Mouse (Mus musculus) cerebellum, adult 2 months (tissue): ENCODE measurements around the gene D17Wsu92e. TPM values are rescaled to one million over a fixed set of nuclear protein-coding genes. Genes with fewer than 3 reads are reported as not detected.
"Not testable (repeated sequence)": the region's sequence is repeated elsewhere in the genome, so short reads cannot be mapped to it uniquely, and the experiment has no call there.

Experiments
- DNase-seq, 2 experiments: peaks; one replicate each; pipeline ENCODE4 v3.0.0; 2021
- H3K27ac ChIP-seq: fragments of 200-500 bp; 2 replicates; pipeline ENCODE4 v1.5.1; 2012; ENCODE audit warnings: low read length, control low read depth, inconsistent platforms; ENCODE audit not compliant: insufficient read depth
- H3K27me3 ChIP-seq: fragments of 200-500 bp; 2 replicates; pipeline ENCODE4 v1.6.1; 2012; ENCODE audit warnings: inconsistent platforms, mild to moderate bottlenecking, low read length, moderate library complexity; ENCODE audit not compliant: control insufficient read depth, insufficient read depth
- H3K4me1 ChIP-seq: fragments of 200-500 bp; 2 replicates; pipeline ENCODE4 v1.6.1; 2011; ENCODE audit warnings: low read length; ENCODE audit not compliant: control insufficient read depth, insufficient read depth
- H3K4me3 ChIP-seq: fragments of 200-500 bp; replicated peaks from 2 replicates; pipeline ENCODE3; 2011; ENCODE audit warnings: mild to moderate bottlenecking, low read depth, low read length, control low read depth; ENCODE audit not compliant: insufficient read depth
- CTCF ChIP-seq: fragments of 200-500 bp; IDR thresholded peaks from 2 replicates; pipeline ENCODE4 v1.5.1; 2011; ENCODE audit warnings: low read depth, mild to moderate bottlenecking, control low read depth, low read length, moderate library complexity, borderline replicate concordance; ENCODE audit not compliant: insufficient read depth
- POLR2A ChIP-seq: fragments of 200-500 bp; IDR thresholded peaks from 2 replicates; pipeline ENCODE4 v1.6.1; 2011; ENCODE audit warnings: low read length, control low read depth, borderline replicate concordance; ENCODE audit not compliant: insufficient read depth
- WGBS: fragments of 180-500 bp; shearing (Covaris S2); methylation state at CpG from one replicate; pipeline ENCODE4 v1.1.7; 2018; 5-methylcytosine and 5-hydroxymethylcytosine counted together
- polyA plus RNA-seq: library from polyadenylated mRNA; depleted of rRNA; stranded (reverse); fragments of >200 nt; gene quantifications from 2 replicates; pipeline ENCODE4 v1.2.3, GENCODE M21; 2012

Gene D17Wsu92e
- polyA plus RNA-seq, 1 experiment = 156 TPM

DNA sequence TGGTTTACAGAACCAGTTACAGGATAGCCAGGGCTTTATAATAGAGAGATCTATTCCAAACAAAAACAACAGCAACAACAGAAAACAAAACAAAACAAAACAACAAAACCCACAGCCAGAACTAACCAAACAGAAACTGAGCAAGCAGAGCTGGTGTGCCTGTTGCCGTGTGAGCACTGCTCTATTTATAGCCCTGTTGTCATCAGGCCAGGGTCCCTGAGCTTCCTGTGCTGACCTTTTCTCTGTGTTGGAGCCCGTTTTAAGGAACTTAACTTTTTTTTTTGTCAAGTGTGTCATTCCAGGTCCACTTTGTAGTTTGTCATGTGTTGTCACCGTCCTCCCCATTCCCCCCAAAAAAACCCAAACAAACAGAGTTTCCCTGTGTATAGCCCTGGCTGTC lies 30.6 kb upstream of the D17Wsu92e start:
- Histone ChIP-seq H3K4me1 (no peaks in the 10 kb centered on the region), H3K4me3 (no peak overlapping the region), H3K27ac (no peak overlapping the region), H3K27me3 (no peaks in the 10 kb centered on the region)
- no peak for DNase-seq
- TF ChIP-seq CTCF = no peak
- TF ChIP-seq POLR2A = no peak
- WGBS = 41% methylated on average over 3 of the region's 3 CpGs

DNA sequence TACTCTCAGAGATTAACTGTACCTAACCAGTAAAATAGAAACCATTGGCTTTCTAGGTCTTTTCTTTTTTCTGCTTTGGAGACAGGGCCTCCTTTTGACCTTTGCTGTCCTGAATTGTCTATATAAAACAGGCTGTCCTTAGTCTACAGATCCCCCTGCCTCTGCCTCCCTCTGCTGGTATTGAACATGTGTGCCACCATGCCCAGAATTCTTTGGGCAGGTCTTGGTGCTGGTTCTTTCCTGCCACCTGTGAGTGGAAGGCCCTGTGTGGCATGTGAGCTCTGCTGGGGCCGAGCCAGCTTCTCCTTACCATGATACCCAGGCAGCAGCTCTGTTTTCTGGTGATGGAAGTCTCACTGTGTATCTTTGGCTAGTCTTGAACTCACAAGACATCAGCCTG lies 27.9 kb upstream of the D17Wsu92e start:
- H3K27me3 ChIP-seq = no peaks in the 10 kb centered on the region
- H3K4me3 ChIP-seq = no peak overlapping the region
- H3K4me1 ChIP-seq = no peaks in the 10 kb centered on the region
- TF ChIP-seq CTCF = no peak
- no peak for TF ChIP-seq POLR2A
- H3K27ac ChIP-seq = no peak overlapping the region
- DNase-seq = no peak
- WGBS = 93% methylated on average over 1 of the region's 1 CpGs

DNA sequence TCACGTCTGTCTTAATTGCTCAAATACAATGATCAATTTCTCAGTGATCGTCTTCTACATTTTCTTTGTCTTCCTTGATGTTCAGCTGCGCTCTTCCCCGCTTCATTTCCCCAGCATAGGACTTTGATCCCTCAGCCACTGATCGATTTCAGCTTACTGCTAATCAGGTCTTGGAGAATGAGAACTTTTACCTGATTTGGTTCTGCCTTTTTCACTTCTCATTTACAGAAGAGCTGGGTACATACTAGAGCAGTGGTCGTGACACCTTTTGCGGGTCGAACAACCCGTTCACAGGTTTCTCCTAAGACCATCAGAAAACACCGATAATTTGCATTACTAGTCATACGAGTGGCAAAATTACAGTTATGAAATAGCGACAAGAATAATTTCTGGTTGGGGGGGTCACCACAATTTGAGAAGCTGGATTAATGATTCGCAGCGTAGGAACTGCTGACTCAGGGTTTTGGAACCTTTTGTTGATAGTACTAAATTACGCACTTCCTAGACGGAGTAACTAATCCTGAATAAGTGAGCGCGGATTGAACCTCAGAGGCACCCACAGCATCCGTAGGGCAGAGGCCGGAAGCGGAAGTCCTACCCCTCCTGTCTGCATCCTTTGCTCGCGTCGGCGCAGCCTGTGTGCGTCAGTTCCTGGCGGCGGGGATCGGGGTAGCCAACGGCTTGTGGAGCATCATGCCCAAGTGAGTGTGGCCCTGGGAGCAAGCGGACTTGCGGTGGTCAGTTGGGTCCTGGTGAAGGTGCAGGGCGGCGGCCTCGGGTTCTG lies 19.2 kb upstream of the D17Wsu92e start:
- H3K27me3 ChIP-seq = no peaks in the 10 kb centered on the region
- H3K4me3 ChIP-seq = peak overlapping the region; percentile 94
- H3K4me1 ChIP-seq = peaks cover 5% of the 10 kb centered on the region; the same call in 1 of the 2 replicates
- 2% methylated on average over 35 of the region's 35 CpGs for WGBS
- DNase-seq = peak; percentile 98
- TF ChIP-seq POLR2A = peak; percentile 93
- TF ChIP-seq CTCF = no peak
- peak overlapping the region; percentile 60 for H3K27ac ChIP-seq

DNA sequence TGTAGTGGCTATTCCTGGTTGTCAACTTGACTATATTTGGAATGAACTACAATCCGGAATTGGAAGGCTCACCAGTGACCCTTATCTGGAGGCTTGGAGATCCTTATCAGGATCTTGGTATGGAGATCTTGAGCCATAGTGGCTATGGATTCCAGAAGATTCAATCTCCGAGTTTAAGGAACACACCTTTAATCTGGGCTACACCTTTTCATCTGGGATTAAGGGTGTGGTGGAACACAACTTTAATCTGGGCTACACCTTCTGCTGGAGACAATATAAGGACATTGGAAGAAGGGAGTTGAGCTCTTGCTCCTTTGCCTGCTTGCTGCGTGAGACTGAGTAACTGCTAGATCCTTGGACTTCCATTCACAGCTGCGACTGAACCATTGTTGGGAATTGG lies 17.4 kb upstream of the D17Wsu92e start, which contains the start of gene Snrpc:
Gene Snrpc (plus strand): TSS at position 301 of the 400 bp plus-strand sequence.
- WGBS = 80% methylated on average over 4 of the region's 4 CpGs
- DNase-seq, H3K4me1 ChIP-seq, H3K27ac ChIP-seq, H3K27me3 ChIP-seq, H3K4me3 ChIP-seq: not testable (repeated sequence)

GRCm38 (mm10) chr17:27830411-27830810 lies 10.0 kb upstream of the D17Wsu92e start:
- DNase-seq = no peak
- no peak for TF ChIP-seq POLR2A
- TF ChIP-seq CTCF = no peak; the same call in 1 of the 2 replicates
- H3K27me3 ChIP-seq = no peaks in the 10 kb centered on the region
- H3K4me1 ChIP-seq = no peaks in the 10 kb centered on the region
- 54% methylated on average over 7 of the region's 7 CpGs for WGBS
- no peak overlapping the region for H3K4me3 ChIP-seq
- no peak overlapping the region for H3K27ac ChIP-seq

- H3K27ac ChIP-seq = no peak overlapping the region
- TF ChIP-seq CTCF (no peak), POLR2A (no peak)
- 25% methylated on average over 6 of the region's 6 CpGs for WGBS
- H3K4me3 ChIP-seq = no peak overlapping the region
- no peaks in the 10 kb centered on the region for H3K4me1 ChIP-seq
- no peaks in the 10 kb centered on the region for H3K27me3 ChIP-seq
- no peak for DNase-seq
Observed at GRCm38 (mm10) chr17:27827511-27827910, 7.1 kb upstream of the D17Wsu92e start.

GRCm38 (mm10) chr17:27826908-27827383 lies 6.5 kb upstream of the D17Wsu92e start:
- no peak for DNase-seq
- Histone ChIP-seq H3K27me3 (no peaks in the 10 kb centered on the region), H3K27ac (no peak overlapping the region), H3K4me3 (no peak overlapping the region), H3K4me1 (no peaks in the 10 kb centered on the region)
- TF ChIP-seq CTCF = no peak
- no peak for TF ChIP-seq POLR2A
- 9% methylated on average over 9 of the region's 9 CpGs for WGBS

GRCm38 (mm10) chr17:27825984-27826905 lies 5.8 kb upstream of the D17Wsu92e start:
- H3K4me3 ChIP-seq = no peak overlapping the region
- H3K27ac ChIP-seq = no peak overlapping the region
- no peak for TF ChIP-seq POLR2A
- no peak for TF ChIP-seq CTCF
- peaks cover 2% of the 10 kb centered on the region; the same call in 1 of the 2 replicates for H3K4me1 ChIP-seq
- no peaks in the 10 kb centered on the region for H3K27me3 ChIP-seq
- DNase-seq = no peak
- 6% methylated on average over 22 of the region's 22 CpGs for WGBS
